Mouse (Mus musculus) kidney, adult 8-10 months (tissue): ENCODE measurements around the gene Ccdc186.
"Not testable (repeated sequence)": the region's sequence is repeated elsewhere in the genome, so short reads cannot be mapped to it uniquely, and the experiment has no call there.

Source experiments
- DNase-seq, 2 experiments: peaks; one replicate each; pipeline ENCODE4 v3.0.0; 2022

Ccdc186 gene

DNA sequence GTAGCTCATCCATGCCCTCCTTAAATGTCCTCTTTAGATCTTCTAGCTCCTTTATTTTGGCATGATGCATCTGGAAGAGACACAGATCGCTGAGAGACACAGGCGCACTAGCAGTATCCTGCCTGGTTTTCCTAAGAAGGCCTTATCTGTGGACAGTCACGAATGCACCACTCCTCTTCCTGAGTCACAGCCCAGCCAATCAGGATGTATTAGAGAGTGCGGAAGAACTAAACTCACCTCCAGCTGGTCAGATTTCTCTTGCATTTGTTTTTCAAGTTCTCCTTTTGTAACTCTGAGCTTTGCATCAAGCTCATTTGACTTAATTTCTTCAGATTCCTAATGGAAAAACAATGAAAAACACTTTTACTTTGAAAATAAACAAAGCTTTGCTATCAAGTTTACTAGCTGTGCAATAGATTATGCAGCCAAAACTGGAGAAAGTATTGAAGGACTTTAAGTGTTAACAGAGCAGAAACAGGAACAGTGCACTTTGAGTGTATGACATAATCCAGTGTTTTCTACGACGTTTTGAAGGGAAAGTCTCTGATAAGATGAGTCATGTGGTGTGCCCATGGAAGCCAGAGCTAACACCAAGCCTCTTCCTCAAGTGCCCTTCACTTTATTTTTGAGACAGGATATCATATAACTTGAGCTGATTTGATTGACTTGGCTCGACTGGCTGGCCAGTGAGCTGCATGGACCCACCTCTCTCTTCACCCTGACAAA, 20.9 kb downstream of the Ccdc186 start:
- no peak for DNase-seq

DNA sequence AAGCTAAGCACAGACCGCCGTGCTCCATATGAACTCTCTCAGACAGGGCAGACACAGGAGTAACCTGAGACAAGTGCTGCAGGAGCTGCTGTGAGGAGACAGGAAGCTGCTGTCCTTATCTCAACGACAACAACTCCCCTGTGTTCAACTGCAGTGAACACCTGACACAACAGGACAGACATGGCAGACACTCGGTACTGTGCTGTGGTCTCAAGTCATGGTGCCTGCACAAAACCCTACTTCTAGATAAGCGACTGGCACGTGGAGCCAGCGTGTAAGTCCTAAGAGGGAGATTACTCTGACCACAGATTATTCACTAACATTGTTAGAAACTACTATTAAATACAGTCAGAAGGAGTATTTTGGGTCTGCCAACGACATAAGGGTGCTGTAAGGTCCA, 21.8 kb downstream of the Ccdc186 start:
- DNase-seq: no peak

DNA sequence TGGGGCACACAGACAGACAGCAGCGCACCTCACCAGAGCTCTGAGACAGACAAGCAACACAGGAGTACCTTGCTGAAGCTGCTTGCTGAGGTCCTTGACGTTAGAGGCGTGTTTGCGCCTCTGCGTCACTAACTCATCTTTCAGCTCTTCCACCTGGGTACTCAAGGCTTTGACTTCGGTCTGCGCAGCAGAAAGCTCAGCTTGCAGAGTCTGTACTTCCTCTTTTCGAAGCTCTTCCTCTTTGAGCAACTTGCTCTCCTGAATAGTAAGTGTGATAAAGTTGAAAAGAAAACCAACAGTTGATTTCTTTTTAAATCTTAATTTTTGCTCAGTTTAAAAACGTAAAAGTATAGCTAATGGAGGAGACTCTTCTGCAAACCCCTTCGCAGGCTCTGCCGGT, 24.6 kb downstream of the Ccdc186 start:
- DNase-seq: no peak

DNA sequence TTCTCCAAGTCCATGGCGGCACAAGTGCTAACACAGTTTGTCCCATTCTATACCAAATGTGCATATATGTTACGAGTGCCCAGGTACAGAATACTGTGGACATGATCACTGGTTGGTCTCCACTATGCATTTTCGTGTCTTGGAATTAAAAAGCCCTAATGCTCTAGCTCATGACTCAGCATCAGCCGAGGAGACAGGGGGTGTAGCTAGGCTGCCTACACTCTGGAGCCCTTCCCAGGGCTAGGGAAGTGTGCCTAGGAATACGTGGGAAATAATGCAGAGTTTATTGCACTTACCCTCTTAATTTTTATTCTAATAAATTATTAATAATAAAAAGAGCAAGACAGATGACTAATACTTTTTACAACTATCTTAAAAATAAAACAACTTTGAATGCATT, 33.0 kb downstream of the Ccdc186 start:
- no peak for DNase-seq

DNA sequence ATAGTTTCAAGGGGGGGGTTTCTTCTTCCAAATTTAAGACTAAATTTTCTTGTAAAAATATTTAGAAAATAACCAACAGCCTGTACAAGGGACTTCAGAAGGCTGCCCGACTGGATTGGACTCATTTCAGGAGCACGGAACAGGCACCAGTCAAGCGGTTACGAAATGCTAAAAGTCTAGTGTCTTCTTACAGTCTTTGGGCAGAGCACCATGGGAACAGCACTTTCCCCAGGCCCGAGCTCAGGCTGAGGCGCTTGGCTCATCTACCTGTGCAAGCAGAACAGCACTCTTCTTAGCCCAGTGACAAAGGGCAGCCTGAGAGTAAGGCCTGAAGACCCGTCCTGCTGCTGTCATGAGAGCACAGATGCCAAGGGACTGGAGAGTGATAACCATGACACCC, 34.1 kb downstream of the Ccdc186 start:
- DNase-seq: no peak

DNA sequence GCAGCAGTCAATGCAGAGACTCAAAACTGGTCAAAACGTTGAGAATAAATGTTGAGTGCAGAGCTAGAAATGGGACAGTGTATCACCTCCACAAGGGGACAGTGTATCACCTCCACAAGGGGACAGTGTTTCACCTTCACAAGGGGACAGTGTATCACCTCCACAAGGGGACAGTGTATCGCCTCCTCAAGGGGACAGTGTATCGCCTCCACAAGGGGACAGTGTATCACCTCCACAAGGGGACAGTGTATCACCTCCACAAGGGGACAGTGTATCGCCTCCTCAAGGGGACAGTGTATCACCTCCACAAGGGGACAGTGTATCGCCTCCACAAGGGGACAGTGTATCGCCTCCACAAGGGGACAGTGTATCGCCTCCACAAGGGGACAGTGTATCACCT, 43.5 kb downstream of the Ccdc186 start:
- not testable (repeated sequence) for DNase-seq

DNA sequence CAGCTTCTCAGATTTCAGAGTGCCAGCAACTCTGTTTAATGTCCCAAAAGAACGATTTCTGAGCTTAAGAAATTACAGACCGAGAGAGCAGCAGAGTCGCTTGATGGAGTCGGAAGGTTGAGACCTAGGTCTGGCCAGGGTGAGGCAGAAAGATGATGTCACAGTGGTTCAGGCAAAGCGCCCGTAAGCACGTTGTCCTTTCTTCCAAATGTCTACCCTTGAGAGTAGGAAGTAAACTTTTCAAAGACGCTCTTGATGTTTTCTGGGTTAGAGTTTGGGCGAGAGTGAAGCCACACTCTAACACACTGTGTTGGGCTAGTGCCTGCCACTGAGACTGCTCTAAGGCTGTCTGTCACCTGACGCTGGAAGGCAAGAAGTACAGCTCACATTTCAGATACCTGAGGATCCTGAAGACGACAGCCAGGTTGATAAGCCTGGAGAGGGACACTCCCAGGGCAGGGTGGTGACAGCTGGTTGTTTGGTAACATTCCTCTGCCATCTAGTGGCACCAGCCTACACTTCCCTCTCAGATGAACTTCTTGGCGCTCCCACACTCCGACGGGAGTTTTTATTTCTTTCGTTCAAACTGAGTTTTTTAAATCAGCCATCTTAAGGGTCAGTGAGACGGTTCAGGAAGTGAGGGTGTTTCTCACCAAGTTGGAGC, 45.1 kb downstream of the Ccdc186 start:
- DNase-seq: peak; percentile 34 to 55

DNA sequence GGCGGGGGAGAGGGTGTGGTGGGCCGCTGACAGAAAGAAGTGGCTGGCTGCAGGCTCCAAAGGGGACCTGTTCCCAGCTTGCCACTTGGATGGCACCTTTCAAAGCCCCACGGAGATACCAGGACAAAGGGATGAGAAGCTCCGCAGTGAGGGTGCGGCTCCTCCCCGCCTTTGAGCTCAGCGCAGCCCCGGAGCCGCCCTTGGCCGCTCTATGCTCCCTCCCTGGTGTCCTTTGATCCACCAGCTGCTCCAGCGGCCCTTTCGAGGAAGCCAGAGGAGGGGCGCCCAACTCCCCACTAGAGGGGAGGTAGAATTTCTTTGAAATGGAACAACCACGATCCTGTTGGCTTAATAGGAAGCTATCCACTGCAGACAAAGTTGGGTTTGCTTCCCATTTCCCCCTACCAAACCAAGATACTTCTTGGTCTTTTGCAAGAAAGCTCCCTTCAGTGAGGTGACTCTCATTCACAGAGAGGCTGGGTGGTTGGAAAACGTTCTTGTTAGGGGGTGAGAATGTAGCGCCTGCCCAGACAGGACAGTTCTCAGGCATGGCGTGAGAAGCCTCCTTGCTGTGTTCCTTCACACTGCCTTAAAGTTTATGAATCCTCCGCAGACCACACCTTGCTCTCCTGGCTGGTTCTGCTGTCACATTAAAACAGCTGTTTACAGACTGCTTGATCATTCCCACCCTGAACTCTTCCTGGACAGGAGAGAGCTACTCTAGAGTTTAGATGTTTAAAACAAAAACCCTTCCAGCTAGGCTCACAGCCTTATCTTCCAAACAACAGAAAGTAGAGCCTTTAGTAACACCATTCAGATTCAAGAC, 45.9 kb downstream of the Ccdc186 start:
- no peak for DNase-seq

DNA sequence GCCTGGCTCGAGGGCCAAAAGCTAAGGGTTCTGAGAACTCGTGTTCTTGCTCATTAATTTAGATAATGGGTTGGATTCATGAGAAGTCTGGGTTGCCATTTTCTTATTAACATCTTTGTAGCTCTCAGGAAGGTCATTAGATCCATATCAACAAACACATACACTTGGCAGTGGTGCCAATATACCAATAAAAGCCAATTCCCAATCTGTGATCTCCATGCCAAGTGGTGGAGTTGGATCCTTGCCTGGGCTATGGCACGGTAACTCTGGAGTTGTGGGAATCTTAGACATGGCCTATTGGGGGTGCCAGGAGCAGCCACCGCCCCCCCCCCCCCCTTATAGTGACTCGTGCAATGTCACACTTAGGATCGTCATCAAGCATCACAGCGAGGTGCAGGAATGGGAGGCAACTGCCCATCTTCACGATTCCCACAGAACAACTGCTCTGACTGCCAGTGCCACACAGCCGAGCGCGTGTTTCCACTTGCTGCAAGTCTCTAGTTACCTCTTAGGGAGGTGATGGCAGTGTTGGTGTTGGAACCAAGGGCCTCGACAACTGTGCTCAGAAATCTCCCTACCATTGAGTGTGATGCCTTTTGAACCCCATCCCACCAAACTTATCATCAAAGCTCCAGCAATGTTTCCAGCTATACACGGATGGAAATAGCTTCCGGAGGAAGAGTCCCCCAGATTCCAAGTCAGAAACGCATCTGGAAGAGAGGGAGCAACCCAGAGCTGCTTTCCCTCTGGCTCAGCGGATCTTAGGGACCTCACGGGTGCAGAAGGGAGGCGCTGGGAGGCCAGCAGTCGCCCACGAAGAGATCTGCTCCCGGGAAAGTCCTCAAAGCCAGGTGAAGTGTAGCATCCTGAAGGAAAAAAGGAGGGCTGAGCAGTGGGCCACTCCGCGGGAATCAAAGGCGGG, 46.8 kb downstream of the Ccdc186 start:
- DNase-seq: no peak

DNA sequence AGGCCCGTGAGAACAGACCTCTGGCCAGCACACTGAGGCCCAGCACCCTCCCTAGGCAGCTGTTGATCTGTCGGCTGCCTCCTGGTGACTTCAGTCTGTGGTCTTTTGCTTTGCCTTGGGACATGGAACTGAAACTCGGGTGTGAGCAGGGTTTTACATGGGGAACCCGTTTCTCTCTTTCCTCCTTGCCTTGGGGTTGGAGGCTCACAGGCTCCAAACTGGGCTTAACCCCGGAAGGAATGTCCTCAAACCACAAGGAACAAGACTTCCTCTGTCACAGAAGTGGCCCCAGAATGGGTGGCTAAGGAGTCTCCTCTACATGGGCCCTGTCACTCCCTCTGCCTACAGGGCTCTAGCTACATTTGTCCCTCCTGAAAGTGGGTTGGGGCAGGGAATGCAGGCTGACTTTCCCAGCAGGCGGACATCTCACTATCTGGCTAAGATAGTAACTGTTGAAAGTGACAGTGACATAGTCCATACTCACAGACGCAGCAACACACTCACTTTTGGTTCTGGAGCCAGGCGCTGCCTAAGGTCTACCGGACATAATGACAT, 47.5 kb downstream of the Ccdc186 start:
- DNase-seq: no peak

DNA sequence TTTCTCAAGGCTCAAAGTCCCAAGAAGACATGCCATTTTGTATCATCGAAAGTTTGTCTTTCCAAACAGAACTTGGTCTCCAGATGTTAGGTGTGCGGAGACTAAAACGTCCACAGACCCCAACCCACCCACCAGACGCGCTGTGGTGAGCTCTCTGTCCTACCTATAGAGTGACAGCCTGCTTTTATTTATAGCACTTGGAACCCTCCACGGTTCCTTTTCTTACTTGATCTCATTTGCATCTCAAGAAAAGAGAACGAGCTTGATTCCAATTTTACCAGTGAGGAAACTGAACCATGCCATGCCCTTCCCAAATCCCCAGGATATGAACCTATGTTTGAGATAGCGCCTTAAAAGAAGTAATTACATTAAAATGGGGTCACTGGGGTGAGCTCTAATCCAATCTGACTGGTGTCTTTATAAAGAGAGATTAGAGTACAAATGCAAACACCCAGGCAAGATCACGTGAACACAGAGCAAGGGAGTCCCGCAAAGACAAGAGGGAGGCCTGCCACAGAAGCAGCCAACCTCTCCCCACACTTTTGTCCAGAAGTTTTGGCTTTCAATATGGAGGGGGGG, 48.5 kb downstream of the Ccdc186 start:
- no peak for DNase-seq

DNA sequence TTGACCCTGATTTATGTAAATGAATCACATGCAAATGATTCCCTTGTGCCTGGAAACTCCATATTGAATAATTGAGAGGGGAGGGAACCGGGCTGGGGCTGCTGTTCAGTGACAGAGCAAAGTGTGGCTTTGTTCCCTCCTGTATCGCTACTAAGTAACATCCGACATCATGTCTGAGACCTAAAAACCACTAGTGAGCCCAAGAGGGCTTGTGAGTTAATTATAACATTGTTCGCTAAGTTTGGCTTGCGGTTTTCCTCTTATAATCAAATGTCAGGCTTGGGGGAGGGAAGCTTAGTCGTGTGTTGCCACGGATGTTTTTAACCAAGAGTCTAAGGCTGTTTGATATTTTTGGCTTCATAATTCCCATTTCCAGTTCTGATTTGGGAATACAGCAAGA, 49.8 kb downstream of the Ccdc186 start:
- DNase-seq: no peak

DNA sequence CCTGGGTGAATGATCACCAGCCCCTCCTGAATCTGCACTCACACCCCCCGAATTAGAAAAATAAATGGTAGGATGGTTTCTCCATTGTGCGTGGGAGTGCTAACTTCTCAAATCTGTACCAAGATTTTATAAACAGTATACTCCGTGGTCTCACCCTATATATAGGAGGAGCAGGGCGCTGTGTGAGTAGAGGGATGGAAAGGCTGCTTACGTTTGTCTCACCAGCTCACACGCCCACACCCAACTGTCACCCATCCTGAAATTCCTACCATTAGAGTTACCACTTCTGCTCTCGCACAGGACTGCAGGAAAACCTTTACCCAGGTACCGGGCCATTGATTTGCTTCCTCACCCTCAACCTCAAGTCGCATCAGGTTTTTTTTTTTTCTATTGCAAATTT, 53.0 kb downstream of the Ccdc186 start:
- no peak for DNase-seq

DNA sequence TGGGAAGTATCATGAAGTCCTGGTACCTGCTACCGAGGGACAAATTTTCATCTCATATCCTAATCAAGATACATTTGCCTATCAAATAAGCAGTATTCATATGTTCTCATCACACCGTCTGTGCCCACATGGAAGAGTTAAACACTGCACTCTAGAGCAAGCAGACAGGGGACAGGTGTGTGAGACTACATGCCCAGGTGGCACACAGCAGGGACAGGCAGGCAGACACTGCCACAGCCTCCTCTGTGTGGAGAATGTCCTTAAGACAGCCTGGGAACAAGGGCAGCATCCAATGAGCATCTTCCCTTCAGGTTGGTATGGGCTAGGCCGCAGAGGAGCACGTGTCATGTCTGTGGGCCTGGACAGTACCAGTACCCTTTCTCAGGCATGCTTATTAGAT, 59.3 kb downstream of the Ccdc186 start:
- no peak for DNase-seq

DNA sequence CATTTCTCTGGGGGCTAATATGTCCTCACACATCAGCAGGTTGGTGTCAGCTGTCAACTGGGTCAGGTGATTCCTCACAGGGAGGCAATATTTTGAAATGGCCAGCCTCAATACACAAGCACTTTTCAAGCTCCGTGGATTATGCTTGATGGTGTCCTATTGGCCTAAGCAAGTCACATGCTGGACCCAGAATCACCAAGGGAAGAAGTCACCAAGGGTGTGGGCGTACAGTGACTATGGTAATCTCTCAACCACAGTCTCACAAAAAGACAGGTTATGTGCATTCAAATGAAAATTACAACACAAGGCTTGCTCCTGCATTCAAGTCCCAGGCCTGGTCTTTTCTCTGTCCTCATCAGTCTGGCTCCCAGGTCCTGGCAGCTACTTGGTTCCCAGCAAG, 60.3 kb downstream of the Ccdc186 start:
- no peak for DNase-seq

DNA sequence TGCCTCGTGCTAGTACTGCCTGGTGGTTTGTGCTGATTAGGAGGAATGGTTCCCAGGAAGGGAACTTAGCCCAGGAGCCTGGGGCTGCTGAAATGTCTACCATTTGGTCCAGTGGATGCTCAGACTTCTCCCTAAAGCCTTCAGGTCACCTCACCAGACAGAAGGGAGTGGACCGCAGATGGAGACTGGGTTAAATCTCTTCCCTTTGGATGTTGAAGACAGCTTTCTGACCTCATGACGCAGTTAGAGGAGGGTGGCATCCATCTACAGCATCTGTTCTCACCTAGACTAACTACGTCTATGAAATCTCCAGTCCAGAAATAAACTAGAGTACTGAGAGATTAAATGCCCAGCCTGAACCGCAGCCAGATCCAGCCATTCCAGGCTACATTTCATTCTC, 60.9 kb downstream of the Ccdc186 start:
- DNase-seq: no peak

DNA sequence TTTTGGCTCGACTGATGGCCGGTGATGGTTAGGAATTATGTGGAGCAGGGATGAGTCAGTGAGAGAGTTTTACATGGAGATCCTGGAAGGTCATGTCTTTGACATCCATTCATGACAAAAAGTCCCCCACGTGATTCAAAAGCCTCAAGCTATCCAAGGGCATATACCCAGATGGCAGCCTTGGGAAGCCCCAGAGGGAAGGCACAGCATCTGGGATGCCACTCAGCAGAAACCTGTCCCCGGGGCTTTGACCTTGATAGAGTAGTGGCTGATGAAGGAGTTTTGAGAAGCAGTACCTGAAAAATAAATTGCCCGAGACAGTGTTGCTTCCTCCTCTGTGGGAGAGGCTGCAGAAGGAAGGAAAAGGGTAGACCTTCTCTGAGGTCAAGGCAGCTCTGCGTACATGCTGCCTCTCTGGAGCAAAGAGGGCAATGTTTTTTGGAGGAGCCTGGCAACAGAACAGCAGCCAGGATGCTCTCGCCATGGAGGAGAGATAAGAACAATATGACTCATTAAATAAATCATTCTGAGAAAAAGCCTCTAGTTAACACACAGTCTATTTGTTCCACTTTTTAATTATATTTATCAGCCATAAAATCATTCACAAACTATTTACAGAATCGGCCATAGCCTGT, 61.6 kb downstream of the Ccdc186 start:
- no peak for DNase-seq

DNA sequence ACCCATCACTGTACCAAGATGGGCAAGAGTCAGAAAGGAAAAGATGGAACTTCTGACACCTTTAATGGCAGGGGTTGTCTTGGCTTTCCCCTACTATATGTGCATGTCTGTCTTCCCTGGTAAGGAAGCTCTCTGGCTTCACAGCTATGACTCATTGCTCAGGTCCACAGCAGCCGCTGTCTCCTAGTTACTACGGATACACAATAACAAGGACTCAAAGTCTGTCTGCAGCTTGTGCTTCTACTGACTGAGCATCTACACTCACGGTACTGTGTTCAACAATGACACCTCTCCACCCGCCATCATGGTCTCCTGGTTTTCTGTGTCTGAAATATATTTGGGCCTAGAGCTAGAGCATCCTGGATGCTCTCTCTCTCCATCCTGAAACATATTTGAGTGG, 62.2 kb downstream of the Ccdc186 start:
- DNase-seq: no peak

DNA sequence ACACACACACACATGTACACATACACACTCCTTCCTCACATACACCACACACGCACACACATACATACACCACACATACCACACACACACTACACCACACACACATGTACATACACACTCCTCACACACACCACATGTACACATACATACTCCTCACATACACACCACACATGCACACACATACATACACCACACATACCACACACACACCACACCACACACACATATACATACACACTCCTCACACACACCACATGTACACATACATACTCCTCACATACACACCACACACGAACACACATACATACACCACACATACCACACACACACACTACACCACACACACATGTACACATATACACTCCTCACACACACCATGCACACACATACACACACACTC, 63.7 kb downstream of the Ccdc186 start:
- DNase-seq: no peak

DNA sequence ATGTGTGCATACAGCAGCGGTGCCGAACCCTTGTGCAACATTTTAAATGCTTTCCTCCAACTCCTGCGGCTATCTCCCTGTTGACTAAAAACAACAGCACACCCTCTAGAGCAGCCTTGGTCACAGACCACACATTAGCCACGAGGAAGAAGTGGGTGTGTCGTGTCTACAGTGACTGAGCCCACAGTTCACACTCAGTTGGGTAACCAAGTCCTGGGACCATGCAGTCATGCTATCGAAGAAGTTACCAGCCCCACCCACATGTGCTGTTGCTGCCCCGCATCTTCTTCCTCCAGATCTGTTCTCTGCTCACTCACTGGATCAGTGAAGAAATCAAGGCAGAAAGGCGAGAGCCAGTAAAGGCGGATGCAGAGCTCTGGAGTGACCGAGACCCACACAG, 65.6 kb downstream of the Ccdc186 start:
- no peak for DNase-seq

DNA sequence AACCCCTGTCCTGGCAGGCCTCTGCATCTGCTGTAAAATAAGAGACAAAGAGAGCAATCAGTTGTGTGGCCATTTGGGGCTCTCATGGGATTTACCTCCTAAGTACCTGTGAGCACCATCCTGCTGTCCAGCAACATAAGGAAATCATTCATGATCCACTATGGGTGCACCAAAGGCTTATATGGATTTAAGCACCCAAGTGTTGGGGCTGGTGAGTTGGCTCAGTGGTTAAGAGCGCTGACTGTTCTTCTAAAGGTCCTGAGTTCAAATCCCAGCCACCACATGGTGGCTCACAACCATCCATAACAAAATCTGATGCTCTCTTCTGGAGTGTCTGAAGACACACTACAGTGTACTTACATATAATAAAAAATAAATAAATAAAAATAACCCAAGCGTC, 67.5 kb downstream of the Ccdc186 start:
- not testable (repeated sequence) for DNase-seq

DNA sequence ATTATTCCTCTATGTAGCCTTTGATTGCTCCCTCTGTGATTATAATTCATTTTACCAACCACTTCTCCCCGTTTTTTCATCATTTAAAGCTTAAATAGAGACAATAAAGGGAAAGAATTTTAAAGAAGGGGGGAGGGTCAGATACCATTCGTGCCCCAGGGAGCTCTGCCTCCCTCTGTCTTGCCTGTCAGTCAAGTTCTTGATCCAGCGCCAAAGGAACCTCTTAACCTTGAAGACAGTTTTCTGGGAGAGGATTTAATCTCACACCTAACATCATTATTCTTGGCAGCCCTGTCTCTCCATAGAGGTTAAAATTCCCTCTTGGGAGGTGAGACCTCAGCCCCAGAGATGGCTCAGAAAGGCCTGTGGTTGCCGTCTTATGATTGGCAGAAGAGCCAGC, 71.3 kb downstream of the Ccdc186 start:
- no peak for DNase-seq
